Mouse (Mus musculus) embryonic stem cell, embryonic (primary cell): Measurements from ENCODE around the gene Dpf1.

Experiments used
- CTCF ChIA-PET, 4 experiments: fragments of 300-600 bp in 2 of 4; fragments of 350-600 bp in 2 of 4; sonication (Branson Sonifier 250); formaldehyde crosslinking; loops; one replicate each; lab custom pipeline; 2022; ENCODE audit warnings: inconsistent platforms in 2 of 4; lab: Charles Lee
- POLR2A ChIA-PET, 4 experiments: fragments of 300-600 bp in 2 of 4; fragments of 350-600 bp in 2 of 4; sonication (Branson Sonifier 250); formaldehyde crosslinking; loops; one replicate each; lab custom pipeline; 2022; ENCODE audit warnings: antibody characterized with exemption in 4 of 4, inconsistent platforms in 1 of 4; lab: Charles Lee

The Dpf1 gene

GRCm38 (mm10) chr7:29280801-29281200, 22.9 kb upstream of the Dpf1 start:
- ChIA-PET CTCF (interaction anchor here in 3 of 4 experiments (0.5 to 2.5 kb wide), 16 partner anchors 8 to 507 kb away, joined by 3 to 13 read pairs (median 4); partner anchors contain the start of genes 2200002D01Rik (in 2 of the 3) and Ppp1r14a (in 1 of the 3)), POLR2A (interaction anchor here (0.6 to 4.7 kb wide), 64 partner anchors 8 to 486 kb away, joined by 3 to 35 read pairs (median 4); partner anchors contain the start of genes Yif1b (in 4 of the 4), 2200002D01Rik (in 2 of the 4), Catsperg1 (in 1 of the 4) and Dpf1 (in 1 of the 4))

GRCm38 (mm10) chr7:29281201-29282073, 22.3 kb upstream of the Dpf1 start, which contains the start of gene Spint2:
Gene Spint2 (minus strand): TSS chr7:29281912.
- CTCF ChIA-PET: interaction anchor here in 3 of 4 experiments (0.5 to 2.5 kb wide), 14 partner anchors 12 to 508 kb away, joined by 3 to 13 read pairs (median 5); partner anchors contain the start of gene 2200002D01Rik (in 2 of the 3)
- POLR2A ChIA-PET: interaction anchor here (0.6 to 4.7 kb wide), 67 partner anchors 7 to 487 kb away, joined by 3 to 35 read pairs (median 4); partner anchors contain the start of genes Yif1b (in 4 of the 4), 2200002D01Rik (in 2 of the 4), Catsperg1 (in 1 of the 4) and Dpf1 (in 1 of the 4)

- POLR2A ChIA-PET: interaction anchor here in 3 of 4 experiments (0.8 to 4.7 kb wide), 10 partner anchors 9 to 238 kb away, joined by 3 to 35 read pairs (median 4); partner anchors contain the start of genes Ggn (in 1 of the 3), Spred3 (in 1 of the 3) and Yif1b (in 1 of the 3)
- CTCF ChIA-PET: interaction anchor here in 2 of 4 experiments (0.6 to 1.4 kb wide), 2 partner anchors 22 to 38 kb away, joined by 4 to 5 read pairs; no protein-coding TSS in a partner anchor
Measured at GRCm38 (mm10) chr7:29282074-29282554, 21.6 kb upstream of the Dpf1 start.

GRCm38 (mm10) chr7:29283876-29284275, 19.9 kb upstream of the Dpf1 start:
- POLR2A ChIA-PET: interaction anchor here in 2 of 4 experiments (0.8 to 4.7 kb wide), 6 partner anchors 7 to 30 kb away, joined by 3 to 35 read pairs (median 4); partner anchors contain the start of gene Dpf1 (in 1 of the 2)
- CTCF ChIA-PET: interaction anchor here in 2 of 4 experiments (0.6 to 1.5 kb wide), 5 partner anchors 10 to 163 kb away, joined by 3 to 4 read pairs (median 3); partner anchors contain the start of gene 2200002D01Rik (in 1 of the 2)

GRCm38 (mm10) chr7:29284523-29284922, 19.2 kb upstream of the Dpf1 start:
- ChIA-PET POLR2A (interaction anchor here in 1 of 4 experiments (1.2 kb wide), 1 partner anchor 16 kb away, joined by 3 read pairs; no protein-coding TSS in a partner anchor), CTCF (interaction anchor here in 2 of 4 experiments (1.1 to 1.5 kb wide), 4 partner anchors 9 to 159 kb away, joined by 3 to 4 read pairs (median 4); partner anchors contain the start of genes 2200002D01Rik (in 1 of the 2) and Ryr1 (in 1 of the 2))

GRCm38 (mm10) chr7:29287481-29287880, 16.3 kb upstream of the Dpf1 start:
- POLR2A ChIA-PET: interaction anchor here in 2 of 4 experiments (0.8 to 2.5 kb wide), 12 partner anchors 9 to 162 kb away, joined by 3 to 11 read pairs (median 3); partner anchors contain the start of gene 2200002D01Rik (in 1 of the 2)
- CTCF ChIA-PET: interaction anchor here (0.5 to 6.0 kb wide), 10 partner anchors 9 to 471 kb away, joined by 3 to 50 read pairs (median 8); partner anchors contain the start of gene Dpf1 (in 1 of the 4)

- ChIA-PET CTCF (interaction anchor here (0.5 to 6.0 kb wide), 12 partner anchors 9 to 668 kb away, joined by 3 to 50 read pairs (median 8); partner anchors contain the start of gene Dpf1 (in 1 of the 4)), POLR2A (interaction anchor here in 3 of 4 experiments (0.6 to 2.5 kb wide), 9 partner anchors 9 to 191 kb away, joined by 3 to 11 read pairs (median 3); partner anchors contain the start of genes 2200002D01Rik (in 1 of the 3) and Yif1b (in 1 of the 3))
Measured at GRCm38 (mm10) chr7:29288079-29288478, 15.7 kb upstream of the Dpf1 start.

GRCm38 (mm10) chr7:29288942-29289638, 14.7 kb upstream of the Dpf1 start, which contains the start of gene Ppp1r14a:
Gene Ppp1r14a (plus strand): TSS chr7:29289308.
- ChIA-PET CTCF (interaction anchor here (0.6 to 6.0 kb wide), 51 partner anchors 8 to 1422 kb away, joined by 3 to 50 read pairs (median 4); partner anchors contain the start of genes 2200002D01Rik (in 2 of the 4), Ryr1 (in 2 of the 4), Catsperg1 (in 1 of the 4) and Dpf1 (in 1 of the 4)), POLR2A (interaction anchor here in 3 of 4 experiments (0.6 to 3.9 kb wide), 24 partner anchors 8 to 327 kb away, joined by 3 to 26 read pairs (median 3); partner anchors contain the start of genes Yif1b (in 2 of the 3), 2200002D01Rik (in 1 of the 3), Actn4 (in 1 of the 3) and Sipa1l3 (in 1 of the 3))

- POLR2A ChIA-PET: interaction anchor here in 3 of 4 experiments (0.7 to 3.9 kb wide), 15 partner anchors 10 to 328 kb away, joined by 3 to 26 read pairs (median 4); partner anchors contain the start of genes 2200002D01Rik (in 1 of the 3), Actn4 (in 1 of the 3) and Sipa1l3 (in 1 of the 3)
- CTCF ChIA-PET: interaction anchor here (0.6 to 6.0 kb wide), 22 partner anchors 9 to 866 kb away, joined by 3 to 50 read pairs (median 4); partner anchors contain the start of genes 2200002D01Rik (in 1 of the 4), Dpf1 (in 1 of the 4), Ryr1 (in 1 of the 4) and Yif1b (in 1 of the 4)
Measured at GRCm38 (mm10) chr7:29289856-29290255, 13.9 kb upstream of the Dpf1 start.

GRCm38 (mm10) chr7:29290691-29291485, 12.9 kb upstream of the Dpf1 start:
- POLR2A ChIA-PET: interaction anchor here in 2 of 4 experiments (0.7 to 3.9 kb wide), 6 partner anchors 8 to 112 kb away, joined by 3 to 26 read pairs (median 5); partner anchors contain the start of gene Spint2 (in 1 of the 2)
- CTCF ChIA-PET: interaction anchor here in 2 of 4 experiments (0.5 to 6.0 kb wide), 4 partner anchors 10 to 363 kb away, joined by 3 to 50 read pairs (median 8); partner anchors contain the start of gene Dpf1 (in 1 of the 2)

GRCm38 (mm10) chr7:29291616-29292457, 11.9 kb upstream of the Dpf1 start:
- CTCF ChIA-PET: interaction anchor here (0.6 to 2.4 kb wide), 9 partner anchors 9 to 721 kb away, joined by 3 to 15 read pairs (median 4); partner anchors contain the start of genes 2200002D01Rik (in 1 of the 4) and Ryr1 (in 1 of the 4)
- POLR2A ChIA-PET: interaction anchor here in 3 of 4 experiments (0.7 to 4.6 kb wide), 13 partner anchors 9 to 227 kb away, joined by 3 to 35 read pairs (median 8); partner anchors contain the start of genes Spint2 (in 2 of the 3), 2200002D01Rik (in 1 of the 3), Dpf1 (in 1 of the 3) and Sipa1l3 (in 1 of the 3)

GRCm38 (mm10) chr7:29292458-29293098, 11.2 kb upstream of the Dpf1 start:
- ChIA-PET CTCF (interaction anchor here (0.6 to 2.4 kb wide), 18 partner anchors 9 to 721 kb away, joined by 3 to 15 read pairs (median 4); partner anchors contain the start of genes 2200002D01Rik (in 2 of the 4) and Ryr1 (in 1 of the 4)), POLR2A (interaction anchor here in 3 of 4 experiments (0.7 to 4.6 kb wide), 21 partner anchors 10 to 263 kb away, joined by 3 to 35 read pairs (median 5); partner anchors contain the start of genes 2200002D01Rik (in 2 of the 3), Spint2 (in 2 of the 3), Dpf1 (in 1 of the 3) and Kcnk6 (in 1 of the 3))
